Mouse (Mus musculus) thymus, postnatal 36 days (tissue): ENCODE data around the gene A930009A15Rik.

Experiments used
- DNase-seq, 2 experiments: peaks; one replicate each; pipeline ENCODE4 v3.0.0; 2022; ENCODE audit warnings: mixed read lengths in 2 of 2

The A930009A15Rik gene

GRCm38 (mm10) chr10:115581971-115582370 is 12.2 kb downstream of the A930009A15Rik start:
- DNase-seq, result no peak

DNA sequence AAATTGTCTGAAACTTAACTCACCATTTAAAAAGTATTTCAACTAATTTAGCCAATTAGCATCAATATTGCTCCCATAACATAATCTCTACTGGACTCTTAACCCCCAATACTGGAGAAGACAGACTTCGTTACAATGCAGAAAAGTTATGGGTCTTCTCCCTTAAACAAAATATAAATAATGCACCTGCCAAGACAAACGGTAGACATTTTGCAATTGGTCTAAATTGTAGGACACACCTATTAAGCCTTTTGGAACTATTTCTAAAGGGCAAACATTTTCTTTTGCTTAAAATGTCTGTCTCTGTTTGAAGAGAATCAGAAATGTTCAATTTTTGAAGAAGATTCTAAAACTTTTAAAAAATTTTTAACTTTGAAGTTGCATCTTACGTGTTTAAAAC is 13.3 kb downstream of the A930009A15Rik start:
- no peak for DNase-seq

- no peak for DNase-seq
Measured at GRCm38 (mm10) chr10:115584656-115585055, 14.9 kb downstream of the A930009A15Rik start.

GRCm38 (mm10) chr10:115585491-115586245 is 15.9 kb downstream of the A930009A15Rik start:
- no peak for DNase-seq

DNA sequence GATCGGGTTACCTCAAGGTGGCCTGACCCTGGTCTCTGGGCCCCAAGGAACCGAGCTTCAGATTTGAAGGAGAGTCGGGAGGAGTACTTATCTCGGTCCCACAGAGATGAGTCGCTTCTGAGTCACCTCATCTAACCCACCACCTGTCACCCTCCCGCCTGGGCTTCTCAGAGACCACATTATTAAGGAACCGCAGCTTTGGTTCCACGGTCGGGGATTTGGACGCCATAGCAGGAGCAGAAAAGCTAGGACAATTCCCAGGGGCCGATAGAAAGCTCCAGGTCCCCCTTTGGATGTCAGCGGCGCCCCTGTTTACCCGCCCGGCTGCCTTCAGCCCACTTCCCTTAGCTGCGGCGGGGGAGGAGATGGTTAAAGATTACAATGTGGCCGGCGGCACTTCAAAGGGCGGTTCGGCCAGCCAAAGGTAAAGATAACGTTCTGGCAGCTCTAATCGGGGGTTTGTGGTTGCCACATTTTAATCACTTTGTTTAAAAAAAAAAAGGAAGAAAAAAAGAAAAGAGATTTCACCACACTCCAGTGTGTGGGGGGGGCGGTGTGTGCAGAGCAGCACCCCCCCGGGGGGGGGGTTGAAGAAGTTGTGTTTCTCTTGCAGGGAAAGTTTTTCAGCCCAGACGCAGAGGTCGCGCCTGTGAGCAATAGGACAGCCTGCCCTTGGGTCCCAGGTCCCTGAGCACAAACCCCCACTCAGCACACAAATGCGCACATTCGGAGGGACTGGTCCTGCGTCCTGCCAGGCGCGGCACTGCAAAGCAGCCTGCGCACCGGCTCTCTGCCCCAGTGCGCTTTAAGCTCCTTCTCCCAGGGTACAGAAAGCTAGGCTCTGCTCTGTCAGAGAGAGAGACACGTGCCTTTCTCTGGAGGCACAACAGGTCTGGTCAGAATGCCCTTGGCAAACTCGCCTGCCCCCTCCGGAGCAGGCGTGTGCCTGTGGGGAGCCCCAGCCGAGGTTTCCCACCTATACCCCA is 16.8 kb downstream of the A930009A15Rik start:
- no peak for DNase-seq

- no peak for DNase-seq
Measured at GRCm38 (mm10) chr10:115587301-115587969, 17.6 kb downstream of the A930009A15Rik start, which contains the start of gene Lgr5. Lgr5 (minus strand) TSS chr10:115587780.

- no peak for DNase-seq
Measured at GRCm38 (mm10) chr10:115587979-115588378, 18.2 kb downstream of the A930009A15Rik start.

DNA sequence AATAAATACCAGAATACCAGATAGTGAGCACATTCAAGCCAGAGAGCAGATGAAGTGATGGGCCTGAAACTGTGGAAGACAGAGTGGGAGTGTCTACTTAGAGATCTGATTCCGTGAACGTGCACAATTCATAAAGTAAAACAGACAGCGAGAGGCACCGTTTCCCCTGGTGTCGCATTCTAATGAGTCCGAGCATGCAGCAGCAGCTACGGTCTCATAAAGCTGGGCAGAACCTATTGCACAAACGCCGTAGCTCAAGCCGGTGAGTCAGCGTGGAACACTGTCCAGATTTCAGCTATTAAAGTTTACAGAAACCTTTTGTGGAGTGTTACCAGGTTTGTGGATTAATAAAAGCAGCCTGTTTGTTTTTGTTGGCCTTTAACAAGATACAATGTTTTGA is 23.4 kb downstream of the A930009A15Rik start:
- DNase-seq, result no peak

DNA sequence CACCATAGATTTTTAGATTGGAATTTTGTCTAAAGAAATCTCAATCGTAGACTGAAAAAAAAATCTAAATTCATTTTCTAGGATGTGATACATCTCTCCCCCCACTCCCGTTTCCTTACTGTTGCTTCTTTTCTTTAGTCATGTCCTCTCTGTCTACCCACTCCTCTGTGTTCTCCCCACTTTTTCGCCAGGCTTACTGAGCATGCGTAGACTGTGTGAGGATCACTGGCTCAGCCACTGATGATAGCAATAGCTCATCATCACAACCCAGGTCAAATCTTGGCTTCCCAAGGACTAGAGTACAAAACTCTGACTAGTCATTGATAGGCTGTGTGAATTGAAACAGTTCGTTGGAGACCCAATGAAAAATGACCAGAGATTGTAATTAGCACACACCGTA is 23.9 kb downstream of the A930009A15Rik start:
- DNase-seq, result no peak

- no peak for DNase-seq
Measured at GRCm38 (mm10) chr10:115595748-115596147, 26.0 kb downstream of the A930009A15Rik start.

DNA sequence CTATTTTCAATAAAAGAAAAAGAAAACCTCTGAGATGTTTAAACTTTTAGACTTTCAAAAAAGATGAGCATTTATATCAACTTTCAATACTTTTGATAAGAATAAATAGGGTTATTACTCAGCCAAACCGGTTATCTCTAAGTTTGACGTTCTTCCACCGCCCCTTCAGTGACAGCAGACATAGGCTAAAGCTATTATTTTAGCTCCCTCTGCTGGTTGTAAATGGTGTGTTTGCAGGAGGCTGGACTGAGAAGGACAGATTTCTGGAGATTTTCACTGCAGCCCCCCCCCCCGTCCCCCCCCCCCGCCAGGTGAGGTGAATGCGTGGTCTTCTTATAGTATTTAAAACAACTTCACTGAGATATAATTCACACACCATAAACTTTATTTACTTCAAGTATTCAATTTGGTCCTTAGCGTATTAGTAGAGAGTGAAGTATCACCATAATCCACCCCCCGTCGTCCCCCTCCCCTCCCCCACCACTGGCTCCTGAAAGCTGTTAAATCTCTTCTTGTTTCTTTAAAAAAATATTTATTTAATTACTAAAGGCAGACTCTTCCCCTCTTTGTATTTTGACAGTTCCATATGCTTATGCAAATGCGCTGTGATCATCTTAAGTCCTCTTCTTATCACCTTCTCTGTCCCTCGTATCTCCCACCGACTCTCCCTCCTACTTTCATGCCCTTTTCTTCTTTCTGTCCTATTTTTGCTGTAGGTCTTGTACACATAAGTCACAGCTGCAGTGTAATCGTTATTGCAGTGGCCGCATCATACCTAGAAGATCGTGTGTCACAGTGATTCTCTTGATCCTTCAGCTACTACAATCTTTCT is 47.9 kb downstream of the A930009A15Rik start:
- DNase-seq, result no peak

- DNase-seq, result no peak
Measured at GRCm38 (mm10) chr10:115618288-115618856, 48.6 kb downstream of the A930009A15Rik start.

GRCm38 (mm10) chr10:115623481-115623880 is 53.7 kb downstream of the A930009A15Rik start:
- DNase-seq, result no peak

DNA sequence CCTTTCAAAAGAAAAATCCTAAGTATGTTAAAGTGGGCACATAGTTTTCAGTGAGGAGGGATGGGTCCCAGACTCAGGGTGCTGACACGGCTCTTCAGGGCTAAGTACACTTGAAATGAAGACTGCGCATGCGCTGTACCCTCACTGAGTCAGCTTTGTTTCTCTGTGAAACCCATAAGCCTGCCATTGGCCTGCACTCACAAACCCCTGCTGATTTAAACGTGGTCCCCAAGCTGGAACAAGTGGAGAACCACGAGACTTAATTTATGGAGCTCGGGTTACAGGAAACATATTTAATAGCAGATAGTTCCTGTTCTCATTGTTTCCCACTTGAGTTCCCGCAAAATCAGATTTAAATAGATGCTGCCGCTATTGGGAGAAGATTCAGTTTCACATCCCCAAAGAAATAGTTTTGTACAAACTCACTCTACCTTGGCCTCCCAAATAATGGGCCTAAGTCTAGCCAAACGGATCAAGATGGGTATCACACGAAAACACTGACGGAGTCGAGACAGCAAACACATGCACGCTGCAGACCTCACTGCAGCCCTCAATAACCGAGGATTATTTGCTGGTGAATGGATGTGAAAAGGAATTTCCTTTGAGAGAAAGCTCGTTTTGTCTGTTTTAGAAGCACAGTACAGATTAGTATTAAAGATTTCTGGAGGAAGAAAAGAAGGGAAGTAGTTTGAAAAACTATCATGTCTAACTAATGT is 54.3 kb downstream of the A930009A15Rik start:
- DNase-seq, result peak in 1 of 2 experiments; percentile 4

GRCm38 (mm10) chr10:115624957-115625356 is 55.2 kb downstream of the A930009A15Rik start:
- DNase-seq, result no peak

DNA sequence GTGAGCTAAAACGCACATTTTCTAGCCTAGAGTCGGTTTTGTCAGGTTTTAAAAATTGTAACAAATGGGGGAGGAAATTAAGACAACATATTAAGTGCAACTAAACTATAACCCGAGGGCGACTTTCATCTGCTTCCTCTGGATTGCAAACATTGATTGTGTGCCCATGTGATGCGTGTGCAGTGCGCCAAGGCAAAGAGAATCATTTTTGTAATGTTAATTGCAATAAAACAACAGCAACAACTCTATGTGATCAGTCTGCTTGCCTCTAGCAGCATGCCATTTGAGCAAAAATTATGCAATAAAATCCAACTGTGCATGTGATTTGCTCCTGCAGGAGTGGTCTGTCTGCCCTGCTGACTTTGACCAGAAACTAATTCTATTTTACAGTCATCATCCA is 56.9 kb downstream of the A930009A15Rik start:
- DNase-seq, result no peak
